Mouse (Mus musculus) brain, embryonic 18.5 days (tissue): ENCODE results near the gene Ipo7.
A peak's percentile ranks its signal among the peaks of the same experiment; 100 is the strongest.
"Not testable (repeated sequence)": the region's sequence is repeated elsewhere in the genome, so short reads cannot be mapped to it uniquely, and the experiment has no call there.

Source experiments
- DNase-seq: peaks from one replicate; pipeline ENCODE4 v3.0.0-alpha.2; 2012; ENCODE audit warnings: low read depth, low spot score

Gene Ipo7

GRCm38 (mm10) chr7:110018631-110019482 lies 783 bp downstream of the Ipo7 start:
- no peak for DNase-seq

- DNase-seq, result no peak
Measured at GRCm38 (mm10) chr7:110023553-110023952, 5.5 kb downstream of the Ipo7 start.

- no peak for DNase-seq
Measured at GRCm38 (mm10) chr7:110026594-110026993, 8.5 kb downstream of the Ipo7 start.

GRCm38 (mm10) chr7:110028826-110029225 lies 10.8 kb downstream of the Ipo7 start:
- no peak for DNase-seq

- DNase-seq, result no peak
Measured at GRCm38 (mm10) chr7:110030342-110030741, 12.3 kb downstream of the Ipo7 start.

GRCm38 (mm10) chr7:110057723-110058122 lies 39.6 kb downstream of the Ipo7 start:
- DNase-seq, result not testable (repeated sequence)

- DNase-seq, result no peak
Measured at GRCm38 (mm10) chr7:110059092-110059785, 41.2 kb downstream of the Ipo7 start.

GRCm38 (mm10) chr7:110060106-110060668 lies 42.1 kb downstream of the Ipo7 start:
- no peak for DNase-seq

GRCm38 (mm10) chr7:110060669-110061198 lies 42.7 kb downstream of the Ipo7 start:
- peak; percentile 12 for DNase-seq

GRCm38 (mm10) chr7:110061199-110061751 lies 43.2 kb downstream of the Ipo7 start, which contains the start of gene Zfp143:
Gene Zfp143 (plus strand): TSS chr7:110061217.
- peak; percentile 100 for DNase-seq

- peak; percentile 73 for DNase-seq
Measured at GRCm38 (mm10) chr7:110061752-110062273, 43.7 kb downstream of the Ipo7 start.

GRCm38 (mm10) chr7:110063731-110064130 lies 45.7 kb downstream of the Ipo7 start:
- no peak for DNase-seq

GRCm38 (mm10) chr7:110069070-110069469 lies 51.0 kb downstream of the Ipo7 start:
- DNase-seq, result no peak

- no peak for DNase-seq
Measured at GRCm38 (mm10) chr7:110078168-110078567, 60.1 kb downstream of the Ipo7 start.

GRCm38 (mm10) chr7:110083386-110084165 lies 65.5 kb downstream of the Ipo7 start:
- peak; percentile 28 for DNase-seq

- DNase-seq, result no peak
Measured at GRCm38 (mm10) chr7:110085217-110085616, 67.1 kb downstream of the Ipo7 start.

GRCm38 (mm10) chr7:110087914-110088313 lies 69.8 kb downstream of the Ipo7 start:
- DNase-seq, result no peak

GRCm38 (mm10) chr7:110091670-110092069 lies 73.6 kb downstream of the Ipo7 start:
- DNase-seq, result peak; percentile 20

GRCm38 (mm10) chr7:110096332-110096731 lies 78.3 kb downstream of the Ipo7 start:
- no peak for DNase-seq

- DNase-seq, result no peak
Measured at GRCm38 (mm10) chr7:110097106-110097793, 79.2 kb downstream of the Ipo7 start.
